Mouse (Mus musculus) lung, postnatal 0 days (tissue): ENCODE measurements around the gene Gipc3. TPM values are rescaled to one million over a fixed set of nuclear protein-coding genes. Genes with fewer than 3 reads are reported as not detected.

Source experiments
- ATAC-seq: fragments of 200-750 bp; cut with Nextera tagmentation; 2 replicates; pipeline ENCODE4 v1.8.0; 2017; ENCODE audit warnings: moderate library complexity
- DNase-seq: peaks from one replicate; pipeline ENCODE4 v3.0.0-alpha.2; 2016; ENCODE audit warnings: low spot score
- H3K27ac ChIP-seq: fragments of 300-500 bp; sonication (generic); 2 replicates; pipeline ENCODE4 v1.5.1; 2014; ENCODE audit warnings: antibody characterized with exemption, mild to moderate bottlenecking, low read length, mixed read lengths
- H3K27me3 ChIP-seq: fragments of 300-500 bp; sonication (generic); replicated peaks from 2 replicates; pipeline ENCODE4 v1.6.1; 2014; ENCODE audit warnings: low read length, mixed read lengths; ENCODE audit not compliant: insufficient read depth
- H3K36me3 ChIP-seq: fragments of 300-500 bp; sonication (generic); 2 replicates; pipeline ENCODE4 v1.6.1; 2014; ENCODE audit warnings: low read length, mixed read lengths; ENCODE audit not compliant: insufficient read depth
- H3K4me1 ChIP-seq: fragments of 300-500 bp; sonication (generic); 2 replicates; pipeline ENCODE4 v1.6.1; 2014; ENCODE audit warnings: antibody characterized with exemption, low read depth, low read length, mixed read lengths; ENCODE audit not compliant: insufficient read depth
- H3K4me2 ChIP-seq: fragments of 300-500 bp; sonication (generic); replicated peaks from 2 replicates; pipeline ENCODE4 v1.6.1; 2014; ENCODE audit warnings: low read depth, mild to moderate bottlenecking, low read length, moderate library complexity, mixed read lengths
- H3K4me3 ChIP-seq: fragments of 300-500 bp; sonication (generic); 2 replicates; pipeline ENCODE4 v1.5.1; 2014; ENCODE audit warnings: low read depth, low read length
- H3K9ac ChIP-seq: fragments of 300-500 bp; sonication (generic); replicated peaks from 2 replicates; pipeline ENCODE4 v1.6.1; 2014; ENCODE audit warnings: low read depth, mild to moderate bottlenecking
- H3K9me3 ChIP-seq: fragments of 300-500 bp; sonication (generic); 2 replicates; pipeline ENCODE4 v1.6.1; 2016; ENCODE audit warnings: low read length, mixed read lengths
- CTCF ChIP-seq: IDR thresholded peaks from 2 replicates; pipeline ENCODE4 v1.5.1; 2016; ENCODE audit warnings: antibody characterized with exemption, mild to moderate bottlenecking
- EP300 ChIP-seq: IDR thresholded peaks from 2 replicates; pipeline ENCODE4 v1.6.1; 2016; ENCODE audit warnings: antibody characterized with exemption, mild to moderate bottlenecking, control low read depth
- WGBS: fragments of 180-500 bp; shearing (Covaris S2); extraction: QIAGEN DNeasy Blood & Tissue Kit; methylation state at CpG from one replicate; pipeline ENCODE4 v1.1.7; 2014; 5-methylcytosine and 5-hydroxymethylcytosine counted together
- polyA plus RNA-seq: library from polyadenylated mRNA; unstranded; fragments of >200 nt; fragmentation: Nextera tagmentation; extraction: Ambion mirVana; gene quantifications from 2 replicates; pipeline ENCODE4 v1.2.1, GENCODE M21; 2015

The Gipc3 gene
- polyA plus RNA-seq, 1 experiment from 2014 or later: 0.33 TPM

GRCm38 (mm10) chr10:81306837-81307682, 36.0 kb downstream of the Gipc3 start:
- TF ChIP-seq CTCF (no peak), EP300 (no peak)
- Histone ChIP-seq H3K4me3 (no peak overlapping the region), H3K4me1 (peaks cover 8% of the 10 kb centered on the region), H3K4me2 (no peak overlapping the region), H3K9ac (no peak overlapping the region), H3K9me3 (no peaks in the 10 kb centered on the region), H3K36me3 (peaks cover 36% of the 10 kb centered on the region), H3K27ac (no peak overlapping the region), H3K27me3 (no peaks in the 10 kb centered on the region)
- DNase-seq (no peak), ATAC-seq (no peak)
- WGBS: 92% methylated on average over 21 of the region's 21 CpGs

DNA sequence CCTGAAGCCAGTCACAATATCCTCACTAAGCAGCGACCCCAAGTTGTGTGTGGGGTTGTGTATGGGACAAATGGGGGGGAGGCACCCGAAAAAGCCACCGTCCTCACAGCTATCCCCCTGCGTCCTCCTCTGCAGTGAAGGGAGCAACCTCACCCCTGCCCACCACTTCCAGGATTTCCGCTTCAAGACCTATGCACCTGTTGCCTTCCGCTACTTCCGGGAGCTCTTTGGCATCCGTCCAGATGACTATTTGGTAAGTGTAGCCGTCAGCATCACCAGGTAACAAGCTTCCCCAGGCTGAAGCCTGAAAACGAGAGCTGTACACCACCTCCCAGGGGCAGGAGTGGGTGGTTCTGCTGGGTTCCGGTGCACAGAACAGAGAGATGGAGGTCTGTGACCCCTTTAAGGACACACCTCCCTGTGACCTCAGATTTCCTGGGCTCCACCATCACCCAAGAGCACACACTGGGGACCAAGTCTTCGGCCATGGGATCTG, 36.8 kb downstream of the Gipc3 start:
- 80% methylated on average over 12 of the region's 12 CpGs for WGBS
- peaks cover 36% of the 10 kb centered on the region for H3K36me3 ChIP-seq
- ATAC-seq: no peak

DNA sequence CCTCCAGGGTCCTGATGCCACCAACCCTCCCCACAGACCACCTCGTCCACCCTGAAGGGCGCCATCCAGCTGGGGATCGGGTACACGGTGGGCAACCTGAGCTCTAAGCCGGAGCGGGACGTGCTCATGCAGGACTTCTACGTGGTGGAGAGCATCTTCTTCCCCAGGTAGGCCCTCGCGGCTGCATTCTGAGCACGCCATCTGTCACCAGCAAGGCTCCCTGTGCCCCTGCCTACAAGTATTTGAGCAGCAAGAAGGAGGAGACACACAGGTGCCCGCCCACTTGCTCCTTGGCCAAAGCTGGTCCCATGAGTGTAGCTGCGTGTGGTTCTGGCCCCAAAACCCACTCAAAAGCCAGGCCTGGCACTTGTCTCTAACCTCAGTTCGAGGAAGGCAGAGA, 37.4 kb downstream of the Gipc3 start:
- no peak for ATAC-seq
- no peak for TF ChIP-seq CTCF
- no peak for TF ChIP-seq EP300
- Histone ChIP-seq H3K9ac (no peak overlapping the region), H3K9me3 (no peaks in the 10 kb centered on the region), H3K27me3 (no peaks in the 10 kb centered on the region), H3K4me2 (no peak overlapping the region), H3K27ac (no peak overlapping the region), H3K4me1 (peaks cover 8% of the 10 kb centered on the region), H3K4me3 (no peak overlapping the region), H3K36me3 (peaks cover 34% of the 10 kb centered on the region)
- 92% methylated on average over 14 of the region's 14 CpGs for WGBS
- no peak for DNase-seq

More for the DNA sequence above, 36.8 kb downstream of the Gipc3 start:
- TF ChIP-seq CTCF: no peak
- TF ChIP-seq EP300: no peak
- Histone ChIP-seq H3K27me3 (no peaks in the 10 kb centered on the region), H3K27ac (no peak overlapping the region), H3K9ac (no peak overlapping the region), H3K4me1 (peaks cover 8% of the 10 kb centered on the region), H3K4me2 (no peak overlapping the region), H3K9me3 (no peaks in the 10 kb centered on the region), H3K4me3 (no peak overlapping the region)
- no peak for DNase-seq

DNA sequence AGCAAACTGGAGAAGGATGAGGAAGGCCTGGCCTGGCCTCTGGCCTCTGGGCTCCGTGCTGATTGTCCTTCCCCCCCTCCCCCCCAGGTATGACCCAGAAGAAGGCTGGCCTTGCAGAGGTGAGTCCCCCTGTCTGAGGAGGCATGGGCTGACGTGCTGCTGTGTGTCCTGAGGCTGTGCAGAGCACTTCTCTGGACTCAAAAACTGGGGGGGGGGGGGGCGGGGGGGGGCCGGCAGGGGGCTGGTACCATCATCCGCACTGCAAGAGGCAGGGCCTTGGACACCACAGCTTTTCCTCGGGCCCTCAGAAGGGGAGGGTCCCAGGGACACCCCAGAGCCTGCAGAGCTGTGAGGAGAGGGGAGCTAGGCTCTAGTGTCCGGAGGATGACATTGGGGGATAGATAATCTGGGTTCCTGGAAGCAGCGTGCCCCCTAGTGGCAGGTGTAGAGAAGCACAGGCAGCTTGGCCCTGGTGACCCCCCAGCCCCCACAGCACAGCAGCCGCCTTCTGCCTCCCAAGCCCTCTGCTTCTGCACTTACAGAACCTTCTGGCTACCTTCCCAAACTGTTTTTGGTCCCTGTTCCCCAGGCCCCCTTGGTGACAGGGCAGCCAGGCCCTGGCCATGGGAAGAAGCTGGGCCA, 38.3 kb downstream of the Gipc3 start:
- DNase-seq (peak; percentile 82), ATAC-seq (peak; percentile 34)

GRCm38 (mm10) chr10:81303761-81304160, 39.3 kb downstream of the Gipc3 start:
- ATAC-seq: no peak
- H3K27ac ChIP-seq: peak overlapping the region; percentile 64; the same call in 1 of the 2 replicates

More for the DNA sequence above, 38.3 kb downstream of the Gipc3 start:
- Histone ChIP-seq H3K36me3 (peaks cover 33% of the 10 kb centered on the region), H3K4me1 (peaks cover 14% of the 10 kb centered on the region), H3K27me3 (no peaks in the 10 kb centered on the region), H3K4me3 (no peak overlapping the region), H3K9ac (no peak overlapping the region), H3K9me3 (no peaks in the 10 kb centered on the region), H3K27ac (no peak overlapping the region), H3K4me2 (no peak overlapping the region)
- TF ChIP-seq CTCF (peak; percentile 94), EP300 (no peak)
- WGBS: 23% methylated on average over 6 of the region's 9 CpGs

GRCm38 (mm10) chr10:81303258-81303657, 39.8 kb downstream of the Gipc3 start:
- TF ChIP-seq EP300 (no peak), CTCF (no peak)
- H3K9me3 ChIP-seq: no peaks in the 10 kb centered on the region
- peak overlapping the region; percentile 27; the same call in 1 of the 2 replicates for H3K4me2 ChIP-seq
- no peaks in the 10 kb centered on the region for H3K27me3 ChIP-seq
- peak; percentile 54 for DNase-seq
- no peak overlapping the region for H3K9ac ChIP-seq
- H3K36me3 ChIP-seq: peaks cover 26% of the 10 kb centered on the region
- WGBS: 60% methylated on average over 10 of the region's 10 CpGs
- H3K27ac ChIP-seq: peak overlapping the region; percentile 64
- H3K4me1 ChIP-seq: peaks cover 19% of the 10 kb centered on the region
- no peak overlapping the region for H3K4me3 ChIP-seq
- ATAC-seq: peak; percentile 26

More at GRCm38 (mm10) chr10:81303761-81304160, 39.3 kb downstream of the Gipc3 start:
- Histone ChIP-seq H3K36me3 (peaks cover 28% of the 10 kb centered on the region), H3K9me3 (no peaks in the 10 kb centered on the region), H3K4me1 (peaks cover 19% of the 10 kb centered on the region), H3K27me3 (no peaks in the 10 kb centered on the region), H3K4me2 (0 out of 2 replicates have a peak overlapping the region, but pooled peaks have one; percentile 8), H3K4me3 (no peak overlapping the region), H3K9ac (no peak overlapping the region)
- DNase-seq: no peak
- 68% methylated on average over 7 of the region's 7 CpGs for WGBS
- TF ChIP-seq EP300 (no peak), CTCF (no peak)
